Mouse (Mus musculus) spleen, embryonic (tissue): Measurements from ENCODE around the gene Nrf1.

Source experiments
- CTCF ChIA-PET: fragments of 350-600 bp; sonication (Branson Sonifier 250); formaldehyde crosslinking; loops from one replicate; lab custom pipeline; 2022; lab: Charles Lee

The Nrf1 gene

GRCm38 (mm10) chr6:30174461-30175224 is 126.9 kb downstream of the Nrf1 start:
- CTCF ChIA-PET, result interaction anchor here (0.6 kb wide), 1 partner anchor 22 kb away, joined by 6 read pairs; no protein-coding TSS in a partner anchor

- CTCF ChIA-PET, result interaction anchor here (0.6 kb wide), 2 partner anchors 23 to 45 kb away, joined by 3 to 6 read pairs; no protein-coding TSS in a partner anchor
These were observed 127.6 kb downstream of the Nrf1 start for GRCm38 (mm10) chr6:30175225-30175917.

GRCm38 (mm10) chr6:30175918-30176421 is 128.2 kb downstream of the Nrf1 start:
- CTCF ChIA-PET, result interaction anchor here (0.6 kb wide), 1 partner anchor 46 kb away, joined by 3 read pairs; no protein-coding TSS in a partner anchor

- CTCF ChIA-PET, result no interaction called here
These were observed 128.7 kb downstream of the Nrf1 start for GRCm38 (mm10) chr6:30176496-30176895.

GRCm38 (mm10) chr6:30177305-30177704 is 129.5 kb downstream of the Nrf1 start:
- CTCF ChIA-PET, result interaction anchor here (0.6 kb wide), 1 partner anchor 925 kb away, joined by 9 read pairs; no protein-coding TSS in a partner anchor

GRCm38 (mm10) chr6:30178023-30178639 is 130.3 kb downstream of the Nrf1 start:
- CTCF ChIA-PET, result interaction anchor here (0.6 kb wide), 1 partner anchor 925 kb away, joined by 9 read pairs; no protein-coding TSS in a partner anchor

- CTCF ChIA-PET, result no interaction called here
These were observed 131.3 kb downstream of the Nrf1 start for GRCm38 (mm10) chr6:30179046-30179445.

- CTCF ChIA-PET, result interaction anchor here (0.6 kb wide), 1 partner anchor 13 kb away, joined by 5 read pairs; no protein-coding TSS in a partner anchor
These were observed 132.5 kb downstream of the Nrf1 start for GRCm38 (mm10) chr6:30180321-30180720.

GRCm38 (mm10) chr6:30182038-30182437 is 134.2 kb downstream of the Nrf1 start:
- CTCF ChIA-PET, result no interaction called here

GRCm38 (mm10) chr6:30183624-30184023 is 135.8 kb downstream of the Nrf1 start:
- CTCF ChIA-PET, result no interaction called here

GRCm38 (mm10) chr6:30195656-30196055 is 147.9 kb downstream of the Nrf1 start:
- CTCF ChIA-PET, result no interaction called here

- CTCF ChIA-PET, result no interaction called here
These were observed 148.4 kb downstream of the Nrf1 start for GRCm38 (mm10) chr6:30196143-30196542.
